Mouse (Mus musculus) MEL (cell line): Measurements from ENCODE around the gene Ccdc180. TPM values are rescaled to one million over a fixed set of nuclear protein-coding genes. Genes with fewer than 3 reads are reported as not detected.

Source experiments
- DNase-seq: peaks from one replicate; pipeline ENCODE4 v3.0.0; 2011; ENCODE audit warnings: low read depth, low spot score
- H3K27ac ChIP-seq: 2 replicates; pipeline ENCODE4 v1.5.1; 2012; ENCODE audit warnings: low read depth, mild to moderate bottlenecking, control low read depth, low read length, moderate library complexity; ENCODE audit not compliant: control insufficient read depth
- H3K27me3 ChIP-seq, 2 experiments: fragments of 150-350 bp in 1 of 2; sonication (generic) in 1 of 2; 2 replicates each; pipeline ENCODE4 v1.6.1; 2012; ENCODE audit warnings: low read length in 2 of 2, mild to moderate bottlenecking in 2 of 2, improper control_type of control experiment in 1 of 2, moderate library complexity in 1 of 2; ENCODE audit not compliant: insufficient read depth in 2 of 2, control insufficient read depth in 1 of 2
- H3K36me3 ChIP-seq, 2 experiments: 2 replicates each; pipeline ENCODE4 v1.6.1; 2012 to 2014; ENCODE audit warnings: low read length in 2 of 2, improper control_type of control experiment in 1 of 2, inconsistent platforms in 1 of 2, mild to moderate bottlenecking in 1 of 2; ENCODE audit not compliant: insufficient read depth in 2 of 2, control insufficient read depth in 1 of 2
- H3K4me1 ChIP-seq, 2 experiments: fragments of 150-350 bp in 1 of 2; sonication (generic) in 1 of 2; 2 replicates each; pipeline ENCODE4 v1.6.1; 2012; ENCODE audit warnings: low read length in 2 of 2, improper control_type of control experiment in 1 of 2, mild to moderate bottlenecking in 1 of 2; ENCODE audit not compliant: insufficient read depth in 2 of 2, control insufficient read depth in 1 of 2
- H3K4me3 ChIP-seq, 2 experiments: fragments of 150-350 bp in 1 of 2; sonication (generic) in 1 of 2; 2 replicates each; pipeline ENCODE4 v1.5.1; 2012; ENCODE audit warnings: low read depth in 2 of 2, low read length in 2 of 2, mild to moderate bottlenecking in 2 of 2, moderate library complexity in 2 of 2, control low read depth in 1 of 2, improper control_type of control experiment in 1 of 2; ENCODE audit not compliant: control insufficient read depth in 1 of 2, insufficient read depth in 1 of 2
- H3K79me2 ChIP-seq: 2 replicates; pipeline ENCODE4 v1.6.1; 2012; ENCODE audit warnings: mild to moderate bottlenecking, low read length, moderate library complexity; ENCODE audit not compliant: control insufficient read depth, poor library complexity, insufficient read depth
- H3K9ac ChIP-seq: 2 replicates; pipeline ENCODE4 v1.6.1; 2012; ENCODE audit warnings: low read depth, mild to moderate bottlenecking, control low read depth, low read length, moderate library complexity; ENCODE audit not compliant: control insufficient read depth, poor library complexity, severe bottlenecking
- H3K9me3 ChIP-seq: fragments of 150-350 bp; sonication (generic); replicated peaks from 2 replicates; pipeline ENCODE4 v1.6.1; 2012; ENCODE audit warnings: mild to moderate bottlenecking, low read length, improper control_type of control experiment, moderate library complexity; ENCODE audit not compliant: insufficient read depth
- CHD1 ChIP-seq: IDR thresholded peaks from 2 replicates; pipeline ENCODE4 v1.6.1; 2012; ENCODE audit warnings: low read depth, mild to moderate bottlenecking, inconsistent platforms, low read length, improper control_type of control experiment
- CTCF ChIP-seq, 3 experiments: IDR thresholded peaks in 2 of 3; conservative IDR thresholded peaks in 1 of 3; 2 replicates each; pipeline ENCODE4 v1.5.1; 2011 to 2012; ENCODE audit warnings: low read length in 3 of 3, low read depth in 2 of 3, mild to moderate bottlenecking in 2 of 3, improper control_type of control experiment in 1 of 3, inconsistent platforms in 1 of 3, mixed read lengths in 1 of 3, moderate library complexity in 1 of 3; ENCODE audit not compliant: control insufficient read depth in 1 of 3, insufficient read depth in 1 of 3, poor library complexity in 1 of 3, severe bottlenecking in 1 of 3
- E2F4 ChIP-seq: IDR thresholded peaks from 2 replicates; pipeline ENCODE4 v1.6.1; 2011; ENCODE audit warnings: low read depth, low read length, improper control_type of control experiment, borderline replicate concordance
- ELF1 ChIP-seq: IDR thresholded peaks from 2 replicates; pipeline ENCODE4 v1.6.1; 2014; ENCODE audit warnings: low read depth, mild to moderate bottlenecking, inconsistent platforms, low read length, improper control_type of control experiment, moderate library complexity
- ETS1 ChIP-seq: IDR thresholded peaks from 2 replicates; pipeline ENCODE4 v1.6.1; 2012; ENCODE audit warnings: low read depth, mild to moderate bottlenecking, inconsistent platforms, low read length, improper control_type of control experiment, moderate library complexity
- GABPA ChIP-seq: IDR thresholded peaks from 2 replicates; pipeline ENCODE4 v1.6.1; 2012; ENCODE audit warnings: low read depth, mild to moderate bottlenecking, inconsistent platforms, low read length, improper control_type of control experiment, moderate library complexity
- GATA1 ChIP-seq: IDR thresholded peaks from 2 replicates; pipeline ENCODE4 v1.6.1; 2011; ENCODE audit warnings: low read depth, low read length, improper control_type of control experiment
- HCFC1 ChIP-seq: IDR thresholded peaks from 2 replicates; pipeline ENCODE4 v1.6.1; 2012; ENCODE audit warnings: low read depth, mild to moderate bottlenecking, inconsistent platforms, low read length, improper control_type of control experiment, moderate library complexity
- MAFK ChIP-seq: IDR thresholded peaks from 2 replicates; pipeline ENCODE4 v1.6.1; 2011; ENCODE audit warnings: low read depth, mild to moderate bottlenecking, low read length, improper control_type of control experiment, borderline replicate concordance
- MAZ ChIP-seq: IDR thresholded peaks from 2 replicates; pipeline ENCODE4 v1.6.1; 2012; ENCODE audit warnings: low read depth, mild to moderate bottlenecking, inconsistent platforms, low read length, improper control_type of control experiment
- MEF2A ChIP-seq: IDR thresholded peaks from 2 replicates; pipeline ENCODE4 v1.6.1; 2014; ENCODE audit warnings: low read depth, mild to moderate bottlenecking, inconsistent platforms, low read length, improper control_type of control experiment; ENCODE audit not compliant: poor library complexity, insufficient replicate concordance, severe bottlenecking; ENCODE audit errors: extremely low read depth
- MXI1 ChIP-seq: IDR thresholded peaks from 2 replicates; pipeline ENCODE4 v1.6.1; 2011; ENCODE audit warnings: mild to moderate bottlenecking, low read depth, low read length, improper control_type of control experiment
- NRF1 ChIP-seq: IDR thresholded peaks from 2 replicates; pipeline ENCODE4 v1.6.1; 2014; ENCODE audit warnings: low read depth, mild to moderate bottlenecking, inconsistent platforms, low read length, improper control_type of control experiment, moderate library complexity; ENCODE audit not compliant: poor library complexity, insufficient read depth, severe bottlenecking
- POLR2A ChIP-seq, 2 experiments: IDR thresholded peaks; 2 replicates each; pipeline ENCODE4 v1.6.1; 2011 to 2012; ENCODE audit warnings: low read length in 2 of 2, mild to moderate bottlenecking in 2 of 2, control low read depth in 1 of 2, improper control_type of control experiment in 1 of 2, low read depth in 1 of 2, moderate library complexity in 1 of 2; ENCODE audit not compliant: control insufficient read depth in 1 of 2, insufficient read depth in 1 of 2, poor library complexity in 1 of 2
- SMC3 ChIP-seq: IDR thresholded peaks from 2 replicates; pipeline ENCODE4 v1.6.1; 2011; ENCODE audit warnings: low read depth, low read length, improper control_type of control experiment
- USF2 ChIP-seq, 2 experiments: IDR thresholded peaks; 2 replicates each; pipeline ENCODE4 v1.6.1; 2011 to 2012; ENCODE audit warnings: improper control_type of control experiment in 2 of 2, low read length in 2 of 2, borderline replicate concordance in 1 of 2, inconsistent platforms in 1 of 2, low read depth in 1 of 2, mild to moderate bottlenecking in 1 of 2; ENCODE audit not compliant: insufficient read depth in 1 of 2
- ZC3H11A ChIP-seq: IDR thresholded peaks from 2 replicates; pipeline ENCODE4 v1.6.1; 2012; ENCODE audit warnings: low read depth, mild to moderate bottlenecking, inconsistent platforms, low read length, improper control_type of control experiment
- ZNF384 ChIP-seq: IDR thresholded peaks from 2 replicates; pipeline ENCODE4 v1.6.1; 2012; ENCODE audit warnings: low read depth, mild to moderate bottlenecking, inconsistent platforms, low read length, improper control_type of control experiment
- polyA plus RNA-seq, 2 experiments: library from polyadenylated mRNA; stranded (reverse) in 1 of 2; unstranded in 1 of 2; fragments of >175 nt in 1 of 2; fragments of >200 nt in 1 of 2; gene quantifications; 2 replicates each; pipeline versions ENCODE4 v1.2.1 to v1.2.4; 2012; ENCODE audit warnings: low replicate concordance in 2 of 2, low read depth in 1 of 2; ENCODE audit not compliant: insufficient read length in 2 of 2, insufficient read depth in 1 of 2, missing spikeins in 1 of 2
- total RNA-seq: library from RNA; depleted of rRNA; stranded (reverse); fragments of 300-350 nt; gene quantifications from 2 replicates; pipeline ENCODE4 v1.2.3, GENCODE M21; 2012

Gene Ccdc180
- total and polyA plus RNA-seq, 3 experiments: 0.08 to 0.31 TPM; not detected in 1

GRCm38 (mm10) chr4:45972951-45973350, 82.8 kb downstream of the Ccdc180 start:
- Histone ChIP-seq H3K4me1 (peaks cover 4 to 9% of the 10 kb centered on the region in 2 experiments; a peak in 3 of 4 replicates), H3K36me3 (peaks cover 0 to 12% of the 10 kb centered on the region in 2 experiments; a peak in 2 of 4 replicates), H3K9me3 (no peaks in the 10 kb centered on the region), H3K4me3 (peak overlapping the region; percentile 67 to 70), H3K9ac (peak overlapping the region; percentile 79), H3K27me3 (no peaks in the 10 kb centered on the region), H3K79me2 (no peaks in the 10 kb centered on the region), H3K27ac (no peak overlapping the region)
- no peak for TF ChIP-seq MAFK
- no peak for TF ChIP-seq USF2 (IDR thresholded peaks at IDR 0.05; ENCODE audit: borderline replicate concordance in 1 of 2, insufficient read depth in 1 of 2, low read depth in 1 of 2, low read length in 2 of 2)
- TF ChIP-seq MAZ: no peak
- no peak for TF ChIP-seq MEF2A
- TF ChIP-seq SMC3: no peak
- no peak for TF ChIP-seq NRF1
- TF ChIP-seq ZC3H11A: no peak
- TF ChIP-seq MXI1: no peak
- no peak for TF ChIP-seq HCFC1
- TF ChIP-seq ETS1: no peak
- TF ChIP-seq CHD1: no peak
- TF ChIP-seq GATA1: no peak
- TF ChIP-seq ZNF384: no peak
- TF ChIP-seq ELF1: no peak
- TF ChIP-seq CTCF (IDR thresholded peaks at IDR 0.05 in 2 of 3, conservative IDR thresholded peaks at IDR 0.05 in 1 of 3; ENCODE audit: control insufficient read depth in 1 of 3, insufficient read depth in 1 of 3, low read depth in 2 of 3, low read length in 3 of 3, poor library complexity in 1 of 3, severe bottlenecking in 1 of 3): no peak
- TF ChIP-seq GABPA: no peak
- DNase-seq: no peak

- Histone ChIP-seq H3K79me2 (no peaks in the 10 kb centered on the region), H3K27me3 (no peaks in the 10 kb centered on the region), H3K4me3 (no peak overlapping the region), H3K36me3 (peaks cover 0 to 3% of the 10 kb centered on the region in 2 experiments; a peak in 1 of 4 replicates), H3K4me1 (peaks cover 3 to 4% of the 10 kb centered on the region in 2 experiments; a peak in 2 of 4 replicates), H3K27ac (no peak overlapping the region), H3K9ac (no peak overlapping the region), H3K9me3 (no peaks in the 10 kb centered on the region)
- no peak for DNase-seq
- TF ChIP-seq ZC3H11A (no peak), POLR2A (IDR thresholded peaks at IDR 0.05; ENCODE audit: control insufficient read depth in 1 of 2, insufficient read depth in 1 of 2, low read depth in 1 of 2, low read length in 2 of 2, poor library complexity in 1 of 2) (no peak), NRF1 (no peak), USF2 (IDR thresholded peaks at IDR 0.05; ENCODE audit: borderline replicate concordance in 1 of 2, insufficient read depth in 1 of 2, low read depth in 1 of 2, low read length in 2 of 2) (no peak), E2F4 (no peak), MAZ (no peak)
Observed at GRCm38 (mm10) chr4:45976931-45977667, 87.0 kb downstream of the Ccdc180 start.
